Mouse (Mus musculus) c-Kit-positive CD71-negative TER-119-negative erythroid progenitor cells, embryonic 14.5 days (primary cell): Measurements from ENCODE around the gene Pcna.
A peak's percentile ranks its signal among the peaks of the same experiment; 100 is the strongest.

Experiments
- DNase-seq: peaks from one replicate; pipeline ENCODE4 v3.0.0-alpha.2; 2013; ENCODE audit warnings: low read depth

Gene Pcna

GRCm38 (mm10) chr2:132233985-132234765 is 18.9 kb downstream of the Pcna start:
- no peak for DNase-seq

GRCm38 (mm10) chr2:132232413-132232945 is 20.6 kb downstream of the Pcna start:
- DNase-seq: no peak

- no peak for DNase-seq
Measured at GRCm38 (mm10) chr2:132224359-132224758, 28.8 kb downstream of the Pcna start.

- DNase-seq: no peak
Measured at GRCm38 (mm10) chr2:132221611-132222073, 31.5 kb downstream of the Pcna start.

- no peak for DNase-seq
Measured at GRCm38 (mm10) chr2:132211995-132212656, 41.0 kb downstream of the Pcna start.

GRCm38 (mm10) chr2:132210806-132211312 is 42.3 kb downstream of the Pcna start:
- DNase-seq: no peak

GRCm38 (mm10) chr2:132208246-132208881 is 44.8 kb downstream of the Pcna start:
- no peak for DNase-seq

- DNase-seq: peak; percentile 6
Measured at GRCm38 (mm10) chr2:132206316-132206881, 46.7 kb downstream of the Pcna start.

- DNase-seq: no peak
Measured at GRCm38 (mm10) chr2:132205549-132205948, 47.6 kb downstream of the Pcna start.

- peak; percentile 31 for DNase-seq
Measured at GRCm38 (mm10) chr2:132203773-132204172, 49.3 kb downstream of the Pcna start.

- no peak for DNase-seq
Measured at GRCm38 (mm10) chr2:132203186-132203585, 49.9 kb downstream of the Pcna start.
